Mouse (Mus musculus): ENCODE data around the gene Pdk2.

Pdk2 gene

GRCm38 (mm10) chr11:95041139-95041609 is at the start of gene Pdk2:
Pdk2 (minus strand) TSS chr11:95041354.
- peak; percentile 87 to 89 for DNase-seq (ENCODE audit: low spot score in 2 of 2)

DNA sequence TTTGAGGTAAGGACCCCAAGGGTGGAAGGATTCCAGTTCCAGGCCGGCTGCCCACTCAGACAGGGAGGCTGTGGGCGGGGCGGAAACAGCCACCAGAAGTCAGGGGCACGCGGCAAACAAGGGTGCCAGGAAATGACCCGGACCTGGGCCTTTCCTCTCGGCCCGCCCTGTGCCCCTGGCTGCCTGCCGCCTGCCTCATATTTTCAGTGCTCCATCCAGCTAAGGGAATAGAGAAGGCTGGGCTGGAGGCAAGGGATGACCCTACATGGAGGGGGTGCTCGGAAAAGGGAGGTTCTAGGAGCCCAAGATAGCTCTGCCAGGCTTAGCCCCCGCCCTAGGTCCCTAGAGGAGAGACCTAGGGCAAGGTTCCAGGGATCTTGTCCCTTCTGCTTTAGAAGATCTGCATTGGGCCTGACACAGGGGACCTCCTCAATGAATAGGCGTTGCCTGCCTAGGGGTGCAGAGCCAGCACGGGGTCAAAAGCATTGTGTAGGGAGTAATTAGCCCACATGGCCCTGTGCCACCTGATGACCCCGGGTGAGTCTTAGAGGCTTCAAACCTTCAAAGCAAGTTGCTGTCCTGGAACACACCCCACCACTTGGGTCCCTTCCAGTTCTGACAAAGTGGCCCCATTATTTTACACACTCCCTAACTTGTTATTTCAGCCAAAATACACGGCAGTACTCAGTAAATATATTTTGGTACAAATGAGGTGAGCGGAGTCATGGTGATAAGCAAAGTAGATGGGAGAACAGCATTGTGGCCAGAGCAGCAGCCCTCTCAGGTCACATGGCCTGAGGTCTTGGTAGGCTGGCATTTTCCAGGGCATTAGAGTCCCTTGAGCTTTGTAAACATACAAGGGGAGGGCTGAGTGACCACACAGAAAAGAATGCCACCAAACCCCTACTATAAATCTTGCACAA is 48.0 kb upstream of the Pdk2 start:
- DNase-seq (ENCODE audit: low spot score in 2 of 2), result no peak

GRCm38 (mm10) chr11:95088286-95088685 is 47.1 kb upstream of the Pdk2 start:
- no peak for DNase-seq (ENCODE audit: low spot score in 2 of 2)

DNA sequence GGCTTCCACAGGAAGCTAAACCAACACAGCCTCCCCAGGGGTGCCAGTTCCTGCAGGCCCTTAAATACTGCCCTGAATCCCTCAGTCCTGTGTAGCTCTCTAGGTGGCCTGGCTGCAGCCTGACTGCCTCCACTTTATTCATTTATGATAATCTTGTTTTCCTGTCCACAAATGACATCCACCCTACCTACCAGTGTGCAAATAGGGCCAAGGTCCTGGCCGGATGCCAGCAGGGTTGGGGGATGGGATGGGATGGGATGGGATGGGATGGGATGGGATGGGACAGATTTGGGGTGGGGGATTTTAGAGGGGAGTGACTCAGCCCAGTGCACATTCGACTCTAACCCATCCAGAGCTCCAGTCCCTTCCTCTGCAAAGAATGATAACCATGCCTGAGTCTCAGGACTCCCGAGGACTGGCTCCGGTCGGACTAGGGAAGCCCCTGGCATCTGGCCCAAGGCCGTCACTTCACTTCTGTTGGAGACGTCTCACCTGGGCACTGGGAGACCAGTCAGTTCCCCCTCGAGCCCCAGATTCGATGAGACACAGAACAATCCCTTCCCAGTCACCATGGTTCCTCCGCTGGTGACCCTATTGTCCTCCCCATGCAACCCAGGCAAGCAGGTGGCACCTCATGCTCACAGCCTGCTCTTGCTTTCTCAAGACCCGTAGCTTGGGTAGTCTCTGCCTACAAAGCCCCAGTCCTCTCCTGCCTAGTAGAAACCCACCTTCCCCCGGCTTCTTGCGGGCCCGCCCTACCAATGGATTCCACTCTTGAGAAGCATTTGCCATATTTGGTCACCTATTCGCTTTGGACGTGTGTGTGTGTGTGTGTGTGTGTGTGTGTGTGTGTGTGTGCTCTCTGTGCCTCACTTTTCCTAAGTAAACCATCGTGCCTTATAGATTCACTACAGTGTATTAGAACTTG is 46.4 kb upstream of the Pdk2 start:
- no peak for DNase-seq (ENCODE audit: low spot score in 2 of 2)

DNA sequence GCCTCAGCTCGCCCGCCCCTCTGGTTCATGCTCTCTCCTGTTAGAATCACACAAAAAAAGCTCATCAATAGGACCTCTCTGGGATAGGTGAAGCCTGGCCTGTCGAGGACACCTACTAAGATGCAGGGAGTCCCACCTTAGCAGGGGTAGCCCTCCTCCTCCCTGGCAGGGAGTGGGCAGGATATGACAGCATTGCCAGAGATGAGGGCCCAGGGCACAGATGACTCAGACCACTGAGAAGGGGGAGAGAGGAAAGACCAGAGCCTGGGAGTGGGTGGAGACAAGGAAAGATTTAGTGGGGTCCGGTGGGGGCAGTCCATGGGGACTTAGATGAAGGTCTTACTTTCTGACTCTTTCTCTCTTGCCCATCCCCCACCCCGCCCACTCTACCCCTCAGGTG is 45.1 kb upstream of the Pdk2 start:
- DNase-seq (ENCODE audit: low spot score in 2 of 2), result no peak

DNA sequence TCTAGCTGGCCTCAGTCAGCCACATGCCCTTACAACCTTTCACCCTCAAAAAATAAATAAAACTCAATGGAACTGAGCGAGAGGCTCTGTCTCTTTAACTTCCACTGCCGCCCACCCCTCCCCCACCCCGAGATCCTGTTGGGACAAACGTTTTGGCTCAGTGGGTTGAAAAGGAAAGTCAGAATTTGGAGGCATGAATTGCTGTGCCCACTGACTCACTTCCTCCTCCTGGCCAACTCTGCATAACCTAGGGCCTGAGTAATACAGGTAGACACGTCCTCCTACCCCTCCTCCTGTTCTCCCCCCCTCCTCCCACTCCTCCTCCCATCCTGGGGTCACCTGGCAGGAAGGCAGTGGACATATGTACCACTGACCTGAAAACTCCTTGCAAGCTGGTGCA is 44.6 kb upstream of the Pdk2 start:
- DNase-seq (ENCODE audit: low spot score in 2 of 2), result no peak

DNA sequence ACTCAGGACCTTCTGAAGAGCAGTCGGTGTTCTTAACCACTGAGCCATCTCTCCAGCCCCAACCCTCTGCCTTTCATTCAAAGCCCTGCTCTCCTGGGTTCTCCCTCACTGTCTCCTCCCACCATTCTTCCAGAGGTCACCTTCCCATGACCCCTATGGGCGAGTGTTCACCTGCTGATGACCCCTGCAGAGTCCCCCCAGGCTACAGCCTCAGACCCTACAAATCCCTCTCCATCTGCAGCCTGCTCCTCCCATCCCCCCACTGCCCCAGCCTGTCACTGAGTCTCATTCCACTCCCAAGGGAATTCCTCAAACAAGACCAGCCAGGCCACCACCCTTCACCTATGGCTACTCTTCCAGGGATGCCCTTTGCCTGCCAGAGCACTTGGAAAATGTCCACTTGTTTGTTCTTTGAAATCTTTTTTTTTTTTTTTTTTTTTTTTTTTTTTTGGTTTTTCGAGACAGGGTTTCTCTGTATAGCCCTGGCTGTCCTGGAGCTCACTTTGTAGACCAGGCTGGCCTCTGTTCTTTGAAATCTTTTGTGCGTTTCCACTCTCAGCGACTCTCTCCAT is 43.7 kb upstream of the Pdk2 start:
- no peak for DNase-seq (ENCODE audit: low spot score in 2 of 2)

GRCm38 (mm10) chr11:95084175-95084574 is 43.0 kb upstream of the Pdk2 start:
- DNase-seq (ENCODE audit: low spot score in 2 of 2), result no peak

GRCm38 (mm10) chr11:95082896-95083295 is 41.7 kb upstream of the Pdk2 start:
- no peak for DNase-seq (ENCODE audit: low spot score in 2 of 2)

GRCm38 (mm10) chr11:95080783-95081182 is 39.6 kb upstream of the Pdk2 start:
- no peak for DNase-seq (ENCODE audit: low spot score in 2 of 2)

DNA sequence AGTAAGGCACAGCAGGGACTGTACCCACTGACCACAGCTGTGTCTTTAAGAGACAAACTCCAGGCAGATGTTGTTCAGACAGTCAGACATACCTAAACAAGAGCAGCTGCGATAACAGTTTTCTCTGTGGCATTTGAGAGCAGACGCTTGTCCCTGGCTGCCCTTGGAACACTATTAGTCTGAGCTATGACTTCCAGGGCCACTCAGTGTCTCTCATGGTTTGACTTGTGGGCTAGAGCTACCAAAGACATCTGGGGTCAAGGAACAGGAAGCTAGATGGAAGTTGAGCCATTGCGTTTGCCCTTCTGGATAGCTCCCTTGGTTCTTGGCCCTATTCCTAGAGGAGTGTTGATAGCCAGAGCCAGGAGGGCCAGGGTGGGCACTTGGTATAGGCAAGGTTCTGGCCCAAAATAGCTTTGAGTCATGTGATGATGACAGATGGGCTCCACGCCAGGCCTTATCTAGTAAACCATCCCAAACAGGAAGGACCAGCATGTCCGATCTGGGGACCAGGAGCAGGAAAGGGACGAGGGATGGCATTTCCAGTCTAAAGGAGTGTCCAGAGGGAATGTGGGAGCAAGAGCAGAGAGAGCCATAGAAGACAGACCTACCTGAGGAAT is 38.2 kb upstream of the Pdk2 start:
- DNase-seq (ENCODE audit: low spot score in 2 of 2), result no peak

GRCm38 (mm10) chr11:95077956-95078355 is 36.8 kb upstream of the Pdk2 start:
- DNase-seq (ENCODE audit: low spot score in 2 of 2), result no peak

DNA sequence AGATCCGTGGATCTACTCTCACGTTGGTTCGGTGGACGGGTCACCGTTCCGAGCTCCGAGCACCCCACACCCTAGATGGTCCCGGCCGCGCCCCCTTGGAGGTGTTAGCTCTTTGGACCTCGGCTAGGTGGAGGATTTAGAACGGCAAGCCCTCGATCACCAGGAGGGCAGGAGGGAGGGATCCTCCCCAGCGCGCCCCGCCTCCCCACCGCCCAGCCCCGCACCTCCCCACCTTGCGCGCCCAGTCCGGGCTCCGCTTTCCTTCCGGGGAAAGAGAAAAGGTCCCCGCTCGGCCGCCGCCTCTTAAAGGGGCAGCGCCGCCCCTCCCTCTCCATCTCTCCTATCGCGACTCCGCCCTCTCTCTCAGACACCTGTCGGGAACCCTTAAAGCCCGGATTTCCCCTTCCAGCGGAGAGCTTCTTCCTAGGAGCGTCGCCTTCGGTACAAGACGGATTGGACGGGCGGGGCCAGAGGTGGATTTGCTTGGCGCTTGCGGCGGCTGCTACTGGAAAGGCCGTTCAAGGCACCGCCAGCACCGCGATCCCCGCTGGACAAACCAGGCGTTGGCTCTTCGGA is 35.5 kb upstream of the Pdk2 start, which contains the start of gene Itga3:
Gene Itga3, minus strand, starts transcription at position 266 of the 576 bp plus-strand sequence.
- no peak for DNase-seq (ENCODE audit: low spot score in 2 of 2)

- DNase-seq (ENCODE audit: low spot score in 2 of 2), result no peak
These were observed 34.9 kb upstream of the Pdk2 start for GRCm38 (mm10) chr11:95076041-95076535.

- no peak for DNase-seq (ENCODE audit: low spot score in 2 of 2)
These were observed 34.3 kb upstream of the Pdk2 start for GRCm38 (mm10) chr11:95075197-95076040.

- no peak for DNase-seq (ENCODE audit: low spot score in 2 of 2)
These were observed 33.5 kb upstream of the Pdk2 start for GRCm38 (mm10) chr11:95074694-95075093.

DNA sequence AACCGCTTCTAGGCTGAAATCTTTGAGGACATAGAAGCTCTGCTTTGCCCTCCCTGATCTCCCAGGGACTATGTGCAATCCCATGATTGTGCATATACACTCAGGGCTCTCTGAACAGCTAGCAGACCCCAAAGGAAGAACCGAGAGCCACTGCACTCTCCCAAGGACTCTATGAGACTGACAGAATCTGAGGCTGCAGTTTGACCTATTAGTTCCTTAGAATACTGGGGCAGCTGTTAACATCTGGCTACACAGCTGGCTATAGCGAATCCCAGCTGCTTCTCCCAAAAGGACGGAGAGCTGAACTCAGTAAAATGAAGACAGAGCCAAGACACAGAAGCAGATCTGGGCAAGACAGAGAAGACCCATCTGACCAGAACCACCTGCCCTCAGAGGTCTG is 32.7 kb upstream of the Pdk2 start:
- no peak for DNase-seq (ENCODE audit: low spot score in 2 of 2)

- DNase-seq (ENCODE audit: low spot score in 2 of 2), result no peak
These were observed 31.6 kb upstream of the Pdk2 start for GRCm38 (mm10) chr11:95072804-95073203.

DNA sequence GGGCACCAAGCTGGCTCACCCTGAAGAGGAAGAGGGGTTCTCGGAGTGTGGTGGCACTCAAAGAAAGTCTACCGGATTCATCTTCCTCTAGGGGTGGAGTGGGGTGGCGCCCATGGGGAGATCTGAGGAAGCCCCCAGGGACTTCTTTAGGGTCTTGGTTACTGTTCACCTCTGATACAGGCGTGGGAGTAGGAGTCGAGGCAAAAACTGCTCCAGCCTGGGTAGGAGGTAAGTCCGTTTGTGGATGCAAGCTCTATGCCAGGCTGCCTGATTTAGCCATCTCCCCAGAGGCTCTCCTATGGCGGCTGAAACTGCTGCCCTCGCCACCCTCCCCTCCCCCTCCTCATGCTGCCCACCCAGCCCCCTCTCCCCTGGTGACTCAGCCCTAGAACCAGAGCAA is 31.0 kb upstream of the Pdk2 start:
- DNase-seq (ENCODE audit: low spot score in 2 of 2), result no peak

DNA sequence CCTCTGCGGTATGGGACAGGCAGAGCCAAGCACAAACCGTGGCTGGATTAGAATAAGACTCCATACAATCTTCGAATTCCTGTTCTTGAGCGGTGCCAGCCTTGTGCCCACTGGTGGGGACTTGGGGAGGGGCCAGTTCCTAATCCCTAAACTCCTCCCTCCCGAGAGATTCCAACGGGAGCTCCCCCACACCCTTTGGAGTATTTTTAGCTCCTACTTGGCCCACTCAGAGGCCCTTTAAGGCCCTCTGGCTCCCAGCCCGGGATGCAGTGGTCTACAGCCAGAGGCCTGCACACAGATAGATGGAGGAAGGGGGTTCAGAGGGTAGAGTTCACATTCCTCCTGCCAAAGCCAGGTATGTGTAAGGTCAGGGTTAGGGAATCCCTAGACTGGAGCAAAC is 30.1 kb upstream of the Pdk2 start:
- no peak for DNase-seq (ENCODE audit: low spot score in 2 of 2)

All from spleen, postnatal 14 days (tissue).